Comparison of ENCODE assay signal across 11 mouse cellular contexts in genomic region chr19:7155196-7155595, GRCm38 (mm10). TPM values are rescaled to one million over a fixed set of nuclear protein-coding genes. Genes with fewer than 3 reads are reported as not detected.
DNase-seq lines count a peak whose midpoint lies in the region; ATAC-seq and TF ChIP-seq lines count a peak whose summit lies in the region.
"Had no signal": no experiment of that assay in that cellular context is flagged by ENCODE, and none has a peak within 500 bp of the region (broad histone marks: within the 10 kb centered on the region; RNA-seq: fewer than 3 reads in every experiment).

No protein-coding gene starts in this region.

- no peak for TF ChIP-seq CTCF in brain, embryonic 14.5 days (IDR thresholded peaks at IDR 0.05; ENCODE audit: borderline replicate concordance, extremely low read depth, insufficient read depth, insufficient read length)
- no peak for TF ChIP-seq CTCF in liver, postnatal 0 days (IDR thresholded peaks at IDR 0.05; ENCODE audit: low read depth)

- H3K9me3 ChIP-seq in heart, embryonic 11.5 days (replicated peaks; ENCODE audit: control insufficient read depth, low read length): no peaks in the 10 kb centered on the region
- no peaks in the 10 kb centered on the region for H3K9me3 ChIP-seq in hindbrain, embryonic 12.5 days (replicated peaks)
- no peaks in the 10 kb centered on the region for H3K9me3 ChIP-seq in midbrain, embryonic 11.5 days (ENCODE audit: control insufficient read depth, low read length)
- H3K9me3 ChIP-seq in liver, postnatal 0 days (ENCODE audit: low read length): no peaks in the 10 kb centered on the region
- H3K9me3 ChIP-seq: heart, embryonic 15.5 days had no signal

- peaks cover 22% of the 10 kb centered on the region for H3K27me3 ChIP-seq in heart, embryonic 11.5 days (ENCODE audit: control insufficient read depth, insufficient read depth, low read length)
- H3K27me3 ChIP-seq in hindbrain, embryonic 12.5 days: peaks cover 28% of the 10 kb centered on the region
- peaks cover 9% of the 10 kb centered on the region; the same call in 1 of the 2 replicates for H3K27me3 ChIP-seq in midbrain, embryonic 11.5 days (ENCODE audit: control insufficient read depth, insufficient read depth, low read length)
- H3K27me3 ChIP-seq in liver, postnatal 0 days (ENCODE audit: insufficient read depth, low read length): no peaks in the 10 kb centered on the region

- 73% methylated on average over 6 of the region's 6 CpGs for WGBS in heart, embryonic 11.5 days (ENCODE audit: insufficient replicate concordance)
- WGBS in hindbrain, embryonic 12.5 days: 42% methylated on average over 6 of the region's 6 CpGs
- 87% methylated on average over 5 of the region's 6 CpGs for WGBS in midbrain, embryonic 11.5 days
- 80% methylated on average over 6 of the region's 6 CpGs for WGBS in liver, postnatal 0 days (ENCODE audit: insufficient replicate concordance)

- ATAC-seq in heart, embryonic 11.5 days (replicated peaks; ENCODE audit: insufficient number of reproducible peaks, low FRiP score, low TSS enrichment): no peak
- no peak; the same call in 1 of the 2 replicates for ATAC-seq in hindbrain, embryonic 12.5 days (ENCODE audit: low FRiP score)
- peak; percentile 29; the same call in 1 of the 2 replicates for ATAC-seq in midbrain, embryonic 11.5 days (ENCODE audit: low FRiP score)
- ATAC-seq in liver, postnatal 0 days: no peak

- no peak overlapping the region for H3K4me3 ChIP-seq in heart, embryonic 11.5 days (ENCODE audit: low read depth, low read length)
- no peak overlapping the region for H3K4me3 ChIP-seq in hindbrain, embryonic 12.5 days
- H3K4me3 ChIP-seq in midbrain, embryonic 11.5 days (ENCODE audit: low read depth, low read length): no peak overlapping the region
- no peak overlapping the region for H3K4me3 ChIP-seq in liver, postnatal 0 days (ENCODE audit: low read depth, low read length)
- H3K4me3 ChIP-seq: heart, embryonic 15.5 days had no signal

- no peak for TF ChIP-seq POLR2A in brain, embryonic 14.5 days (IDR thresholded peaks at IDR 0.05; ENCODE audit: borderline replicate concordance, extremely low read depth, insufficient read depth, insufficient read length, poor library complexity, severe bottlenecking)

- 0 out of 2 replicates have a peak overlapping the region, but pooled peaks have one; percentile 12 for H3K9ac ChIP-seq in heart, embryonic 11.5 days (ENCODE audit: low read depth, low read length)
- H3K9ac ChIP-seq in hindbrain, embryonic 12.5 days: no peak overlapping the region
- peak overlapping the region; percentile 14; the same call in 1 of the 2 replicates for H3K9ac ChIP-seq in midbrain, embryonic 11.5 days (ENCODE audit: low read length)
- H3K9ac ChIP-seq in liver, postnatal 0 days (replicated peaks): no peak overlapping the region
- H3K9ac ChIP-seq: heart, embryonic 15.5 days had no signal

- no peak for TF ChIP-seq EP300 in liver, postnatal 0 days (IDR thresholded peaks at IDR 0.05; ENCODE audit: low read depth)

- peaks cover 27% of the 10 kb centered on the region for H3K4me1 ChIP-seq in heart, embryonic 11.5 days (ENCODE audit: control insufficient read depth, insufficient read depth, low read length)
- peaks cover 74% of the 10 kb centered on the region for H3K4me1 ChIP-seq in hindbrain, embryonic 12.5 days
- peaks cover 46% of the 10 kb centered on the region for H3K4me1 ChIP-seq in midbrain, embryonic 11.5 days (ENCODE audit: control insufficient read depth, insufficient read depth, low read length)
- peaks cover 2% of the 10 kb centered on the region; the same call in 1 of the 2 replicates for H3K4me1 ChIP-seq in liver, postnatal 0 days (ENCODE audit: insufficient read depth)

- no peak overlapping the region for H3K27ac ChIP-seq in heart, embryonic 11.5 days (ENCODE audit: low read depth, low read length)
- H3K27ac ChIP-seq in hindbrain, embryonic 12.5 days: peak overlapping the region; percentile 68
- H3K27ac ChIP-seq in midbrain, embryonic 11.5 days (ENCODE audit: low read depth, low read length): no peak overlapping the region
- no peak overlapping the region for H3K27ac ChIP-seq in liver, postnatal 0 days (ENCODE audit: low read depth)
- H3K27ac ChIP-seq: heart, embryonic 15.5 days had no signal

- no peak overlapping the region for H3K4me2 ChIP-seq in heart, embryonic 11.5 days
- H3K4me2 ChIP-seq in hindbrain, embryonic 12.5 days (replicated peaks): no peak overlapping the region
- H3K4me2 ChIP-seq in midbrain, embryonic 11.5 days: no peak overlapping the region
- no peak overlapping the region for H3K4me2 ChIP-seq in liver, postnatal 0 days (ENCODE audit: low read depth, low read length)
- H3K4me2 ChIP-seq: heart, embryonic 15.5 days had no signal

- no peak for DNase-seq in heart, adult 9 months (ENCODE audit: low spot score in 2 of 2)
- DNase-seq in brain, embryonic 14.5 days (ENCODE audit: low read depth): peak; percentile 75
- DNase-seq in midbrain, embryonic 11.5 days (ENCODE audit: low spot score, missing footprints): no peak
- DNase-seq in lung, postnatal 25 days (ENCODE audit: low spot score): no peak
- no peak for DNase-seq in liver, postnatal 0 days
- DNase-seq in frontal cortex, adult 2 months (ENCODE audit: extremely low spot score in 1 of 2, low spot score in 1 of 2): no peak
- DNase-seq: adrenal gland, adult 2 months; thymus, postnatal 14 days had no signal

- no peaks in the 10 kb centered on the region for H3K36me3 ChIP-seq in heart, embryonic 11.5 days (ENCODE audit: control insufficient read depth, insufficient read depth, low read length)
- H3K36me3 ChIP-seq in hindbrain, embryonic 12.5 days: no peaks in the 10 kb centered on the region
- H3K36me3 ChIP-seq in midbrain, embryonic 11.5 days (ENCODE audit: control insufficient read depth, insufficient read depth, low read length): no peaks in the 10 kb centered on the region
- no peaks in the 10 kb centered on the region for H3K36me3 ChIP-seq in liver, postnatal 0 days (replicated peaks; ENCODE audit: insufficient read depth, low read length)
- H3K36me3 ChIP-seq: heart, embryonic 15.5 days had no signal

RNA-seq across cellular contexts. Expression of gene Flrt1, which starts 49.7 kb away (rescaled TPM):
- polyA plus RNA-seq in heart, embryonic 11.5 days (2014; fragmentation: Nextera tagmentation; extraction: Ambion mirVana): 0.79 and 0.97 TPM in 2 replicates
- 2.5 and 4.3 TPM in 2 replicates for polyA plus RNA-seq in brain, embryonic 14.5 days (2012; rRNA removed)
- 5.5 and 6.6 TPM in 2 replicates for polyA plus RNA-seq in hindbrain, embryonic 12.5 days (2016; fragmentation: Nextera tagmentation; extraction: Ambion mirVana)
- polyA plus RNA-seq in midbrain, embryonic 11.5 days (2014; fragmentation: Nextera tagmentation; extraction: Ambion mirVana): 7.5 and 8.2 TPM in 2 replicates
- 0.12 and 0.21 TPM in 2 replicates for polyA plus RNA-seq in liver, postnatal 0 days (2015; fragmentation: Nextera tagmentation; extraction: Ambion mirVana)
- 8.1 TPM in 2 replicates for polyA plus RNA-seq in frontal cortex, adult 2 months (2012; rRNA removed)

RNA-seq across cellular contexts. Expression of gene Otub1, which starts 50.9 kb away (rescaled TPM):
- polyA plus RNA-seq in heart, embryonic 11.5 days (2014; fragmentation: Nextera tagmentation; extraction: Ambion mirVana): 172 and 186 TPM in 2 replicates
- polyA plus RNA-seq in brain, embryonic 14.5 days (2012; rRNA removed): 209 and 213 TPM in 2 replicates
- 217 and 218 TPM in 2 replicates for polyA plus RNA-seq in hindbrain, embryonic 12.5 days (2016; fragmentation: Nextera tagmentation; extraction: Ambion mirVana)
- polyA plus RNA-seq in midbrain, embryonic 11.5 days (2014; fragmentation: Nextera tagmentation; extraction: Ambion mirVana): 241 and 252 TPM in 2 replicates
- 55.0 and 57.9 TPM in 2 replicates for polyA plus RNA-seq in liver, postnatal 0 days (2015; fragmentation: Nextera tagmentation; extraction: Ambion mirVana)
- polyA plus RNA-seq in frontal cortex, adult 2 months (2012; rRNA removed): 253 and 260 TPM in 2 replicates

Comparison
In these comparisons a context has a peak if more than half of its experiments do, and no peak if none do; other contexts are left out.
1. H3K9ac ChIP-seq: peak in heart, embryonic 11.5 days (single experiment) and midbrain, embryonic 11.5 days (single experiment); none in hindbrain, embryonic 12.5 days (single experiment) and liver, postnatal 0 days (single experiment).